Mouse (Mus musculus) megakaryocyte, embryonic 14.5 days (primary cell): Measurements from ENCODE around the gene Ankrd53. TPM values are rescaled to one million over a fixed set of nuclear protein-coding genes. Genes with fewer than 3 reads are reported as not detected.

Experiments
- H3K27me3 ChIP-seq: replicated peaks from 2 replicates; pipeline ENCODE3; 2012; ENCODE audit warnings: inconsistent platforms
- H3K36me3 ChIP-seq: replicated peaks from 2 replicates; pipeline ENCODE3; 2012; ENCODE audit warnings: low read length, inconsistent platforms, mixed read lengths
- H3K4me1 ChIP-seq: 2 replicates; pipeline ENCODE4 v1.6.1; 2012; ENCODE audit warnings: inconsistent platforms
- H3K4me3 ChIP-seq: replicated peaks from 2 replicates; pipeline ENCODE3; 2012; ENCODE audit warnings: moderate library complexity, mild to moderate bottlenecking, inconsistent platforms
- H3K9me3 ChIP-seq: 2 replicates; pipeline ENCODE4 v1.6.1; 2012; ENCODE audit warnings: inconsistent platforms
- FLI1 ChIP-seq: IDR thresholded peaks from 2 replicates; pipeline ENCODE4 v1.6.1; 2012; ENCODE audit warnings: low read length, inconsistent platforms, mixed read lengths
- GATA1 ChIP-seq: IDR thresholded peaks from 3 replicates; pipeline ENCODE4 v1.6.1; 2012; ENCODE audit warnings: mixed read lengths, low read length, inconsistent platforms, borderline replicate concordance
- polyA plus RNA-seq: library from polyadenylated mRNA; stranded (reverse); fragments of >175 nt; gene quantifications from 2 replicates; pipeline ENCODE4 v1.2.3, GENCODE M21; 2012; ENCODE audit warnings: low replicate concordance; ENCODE audit not compliant: insufficient read depth

The Ankrd53 gene
- not detected in 2 replicates for polyA plus RNA-seq

DNA sequence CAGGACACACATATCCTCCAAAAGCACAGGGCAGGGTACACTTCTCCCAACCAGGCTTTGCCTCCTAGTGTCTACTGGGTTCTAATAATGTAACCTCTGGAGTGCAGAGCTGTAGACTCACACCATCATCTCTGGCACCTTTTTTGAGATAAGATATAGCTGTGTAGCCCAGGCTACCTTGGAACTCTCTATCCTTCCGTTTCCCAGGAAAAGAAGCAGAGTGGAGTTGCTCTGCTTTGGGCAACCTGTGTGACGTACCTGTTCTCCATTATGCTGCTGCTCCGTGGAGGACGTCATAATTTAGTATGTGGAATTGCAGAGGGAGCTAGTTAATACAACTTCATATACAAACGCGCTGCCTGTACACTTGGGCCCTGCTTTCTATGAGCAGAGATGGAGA is at the start of gene Ankrd53:
TSS of gene Ankrd53 (plus strand) at position 301 of the 400 bp plus-strand sequence.
- H3K4me1 ChIP-seq = peaks cover 16% of the 10 kb centered on the region
- peaks cover 18% of the 10 kb centered on the region for H3K36me3 ChIP-seq
- peak within 1 kb of the TSS; percentile 51 for H3K4me3 ChIP-seq
- no peaks in the 10 kb centered on the region for H3K9me3 ChIP-seq
- H3K27me3 ChIP-seq = peaks cover 67% of the 10 kb centered on the region
- TF ChIP-seq FLI1 (no peak), GATA1 (no peak)

DNA sequence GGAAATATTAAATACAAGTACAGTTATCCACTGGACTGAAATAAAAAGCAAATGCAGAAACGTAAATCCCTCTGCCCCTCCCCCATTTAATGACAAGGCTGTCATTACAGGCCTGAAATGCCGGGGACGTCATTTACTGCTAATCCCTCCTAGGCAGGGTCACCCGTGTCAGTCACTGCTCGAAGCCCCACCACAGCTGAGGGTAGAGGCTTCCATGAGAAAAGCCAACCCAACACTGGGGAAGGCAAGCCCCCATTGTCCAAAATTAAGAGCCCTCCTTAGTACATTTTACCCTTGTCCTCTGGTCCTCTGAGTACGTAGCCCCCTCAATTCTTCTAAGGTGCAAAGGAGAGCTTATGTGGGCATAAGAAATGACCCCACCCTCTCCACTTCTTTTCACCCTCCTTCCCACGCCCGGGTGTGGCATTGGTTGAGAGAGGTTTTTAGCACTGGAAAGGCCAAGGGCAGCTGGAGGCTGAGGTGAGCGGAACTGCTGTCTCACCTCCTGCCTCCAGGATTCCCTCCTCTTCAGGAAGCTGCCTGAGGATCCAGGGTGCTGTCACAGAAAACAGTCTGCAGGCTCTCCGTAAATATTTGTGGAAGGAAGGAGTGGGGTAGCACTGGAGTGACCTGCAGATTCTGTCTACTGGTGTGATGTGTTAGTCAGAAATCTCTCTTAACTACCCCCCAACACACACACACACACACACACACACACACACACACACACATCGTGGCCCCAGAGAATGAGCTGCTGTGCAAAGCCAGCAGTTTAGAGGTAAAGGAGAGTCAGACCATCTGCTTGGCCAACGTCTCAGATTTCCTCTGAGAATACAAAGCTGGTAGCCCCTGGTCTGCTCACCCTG is 48.9 kb upstream of the Ankrd53 start:
- peaks cover 98% of the 10 kb centered on the region for H3K27me3 ChIP-seq
- TF ChIP-seq GATA1 = no peak
- no peak for TF ChIP-seq FLI1
- H3K36me3 ChIP-seq = no peaks in the 10 kb centered on the region
- peaks cover 58% of the 10 kb centered on the region for H3K4me1 ChIP-seq
- no peaks in the 10 kb centered on the region for H3K9me3 ChIP-seq
- no peak overlapping the region for H3K4me3 ChIP-seq

DNA sequence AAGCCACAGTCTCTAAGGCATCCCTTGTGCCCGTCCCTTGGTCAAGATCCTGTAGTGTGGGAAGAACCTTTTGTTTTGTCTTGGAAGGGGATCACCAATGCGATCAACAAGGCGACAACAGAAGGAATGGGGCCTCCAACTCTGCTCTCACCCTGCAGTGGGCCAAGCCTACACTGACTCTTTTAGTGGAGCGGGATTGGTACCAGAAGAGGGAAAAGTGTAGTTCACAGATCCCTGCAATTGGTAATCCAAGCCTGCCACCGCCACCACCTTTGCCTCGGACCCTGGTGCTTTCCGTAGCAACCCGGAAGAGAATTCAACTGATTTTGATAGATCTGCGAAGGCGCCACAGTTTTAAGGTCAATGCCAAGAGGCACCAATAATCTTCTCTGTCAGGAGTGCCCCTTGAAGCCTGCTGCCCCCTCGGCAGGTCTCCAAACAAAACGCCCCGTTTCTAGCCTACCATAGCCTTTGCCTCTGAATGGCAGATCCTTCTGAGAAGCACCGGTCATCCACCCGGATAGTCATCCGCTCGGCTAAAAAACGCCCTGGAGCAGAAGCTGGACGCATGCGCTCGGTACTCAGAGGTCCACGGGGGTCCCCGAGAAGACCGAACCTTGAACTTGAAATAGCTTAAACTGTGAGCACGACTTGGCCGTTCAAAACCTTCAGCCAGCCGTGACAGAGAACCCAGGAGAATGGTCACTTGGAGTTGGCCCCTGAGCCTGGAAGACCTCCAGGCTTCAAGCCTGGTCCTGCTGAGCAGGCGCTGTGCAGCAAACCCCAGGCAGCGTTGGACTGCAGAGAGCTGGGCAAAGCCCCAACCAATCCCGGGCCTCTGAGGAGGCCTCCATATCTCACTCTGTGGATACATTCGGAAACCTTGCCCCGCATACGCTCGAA is 48.0 kb upstream of the Ankrd53 start:
- Histone ChIP-seq H3K27me3 (peaks cover 97% of the 10 kb centered on the region), H3K4me3 (peak overlapping the region; percentile 51), H3K4me1 (peaks cover 58% of the 10 kb centered on the region), H3K9me3 (no peaks in the 10 kb centered on the region), H3K36me3 (no peaks in the 10 kb centered on the region)
- TF ChIP-seq GATA1 (no peak), FLI1 (no peak)

DNA sequence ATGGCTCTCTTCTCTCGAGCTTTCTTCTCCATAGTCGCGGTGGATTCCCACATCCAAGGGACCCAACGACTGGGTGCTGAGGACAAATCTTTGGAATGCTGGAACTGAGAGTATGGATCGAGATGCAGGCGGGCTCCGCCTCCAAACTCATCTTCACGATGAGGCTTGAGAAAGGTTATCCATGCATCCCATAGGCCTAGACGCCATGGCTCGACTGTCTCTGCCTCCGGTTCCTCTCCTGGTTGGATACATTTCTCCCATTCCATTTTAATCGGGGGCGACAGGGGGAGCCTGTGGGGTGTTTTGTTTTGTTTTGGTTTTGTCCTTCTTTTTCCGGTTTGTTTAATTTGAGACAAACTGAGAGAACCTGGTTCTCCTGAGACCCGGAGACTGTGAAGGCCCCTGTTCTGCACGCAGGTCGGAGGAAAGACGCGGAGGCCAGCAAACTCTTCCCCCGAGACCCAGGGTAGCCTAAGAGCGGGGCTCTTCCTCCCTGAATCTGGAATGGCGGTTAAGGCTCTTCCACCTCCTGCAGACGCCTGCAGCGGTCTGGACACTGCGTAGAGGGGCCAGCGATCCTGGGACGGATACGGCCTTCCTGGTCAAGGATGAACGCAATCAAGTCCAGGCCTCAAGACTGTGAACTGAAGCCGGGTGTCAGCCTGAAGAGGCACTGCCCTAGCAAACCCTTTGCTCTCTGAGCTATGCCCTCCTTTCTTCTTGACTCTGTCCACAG is 46.8 kb upstream of the Ankrd53 start:
- no peaks in the 10 kb centered on the region for H3K36me3 ChIP-seq
- H3K9me3 ChIP-seq = no peaks in the 10 kb centered on the region
- H3K4me3 ChIP-seq = peak overlapping the region; percentile 85
- TF ChIP-seq GATA1 (no peak), FLI1 (no peak)
- peaks cover 53% of the 10 kb centered on the region for H3K4me1 ChIP-seq
- peaks cover 96% of the 10 kb centered on the region for H3K27me3 ChIP-seq

DNA sequence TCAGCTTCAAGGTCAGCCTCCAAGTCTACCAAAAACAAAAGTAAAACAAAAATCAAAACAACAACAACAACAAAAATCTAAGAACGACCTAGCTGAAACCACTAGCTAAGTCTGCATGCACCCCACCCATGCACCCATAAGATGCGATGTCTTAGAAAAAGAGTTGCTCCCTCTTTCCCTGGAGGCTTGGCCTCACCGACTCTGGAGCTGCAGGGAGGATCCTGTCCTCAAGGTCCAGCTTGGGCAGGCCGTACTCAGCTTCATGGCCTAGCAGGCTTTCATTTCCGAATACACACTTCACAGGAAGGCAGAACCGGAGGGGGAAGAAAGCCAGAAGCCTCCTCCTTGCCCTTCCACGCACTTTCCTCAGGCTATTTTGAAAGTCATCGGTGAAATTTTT is 45.4 kb upstream of the Ankrd53 start:
- TF ChIP-seq GATA1 (no peak), FLI1 (no peak)
- Histone ChIP-seq H3K36me3 (no peaks in the 10 kb centered on the region), H3K4me1 (peaks cover 49% of the 10 kb centered on the region), H3K27me3 (peaks cover 96% of the 10 kb centered on the region), H3K4me3 (peak overlapping the region; percentile 38), H3K9me3 (no peaks in the 10 kb centered on the region)

DNA sequence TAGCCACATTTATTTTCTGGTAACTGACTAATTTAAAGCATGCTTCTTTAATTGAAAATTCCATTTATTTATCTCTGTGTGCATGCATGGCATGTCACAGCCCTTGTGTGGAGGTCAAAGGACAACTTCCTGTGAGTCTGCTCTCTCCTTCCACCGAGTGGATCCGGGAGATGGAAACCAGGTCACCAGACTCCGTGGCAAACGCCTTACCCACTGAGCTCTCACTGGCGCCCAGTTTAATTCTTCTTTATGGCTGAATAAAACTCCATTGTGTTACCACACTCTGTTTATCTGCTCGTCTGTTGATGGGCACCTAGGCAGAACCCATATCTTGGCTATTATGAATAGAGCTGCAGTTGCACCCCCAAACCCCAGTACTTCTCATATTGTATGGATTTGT is 39.9 kb upstream of the Ankrd53 start:
- H3K27me3 ChIP-seq = peaks cover 74% of the 10 kb centered on the region
- no peaks in the 10 kb centered on the region for H3K36me3 ChIP-seq
- peaks cover 12% of the 10 kb centered on the region for H3K9me3 ChIP-seq
- TF ChIP-seq FLI1 (no peak), GATA1 (no peak)
- H3K4me1 ChIP-seq = peaks cover 16% of the 10 kb centered on the region
- peak overlapping the region; percentile 42 for H3K4me3 ChIP-seq

DNA sequence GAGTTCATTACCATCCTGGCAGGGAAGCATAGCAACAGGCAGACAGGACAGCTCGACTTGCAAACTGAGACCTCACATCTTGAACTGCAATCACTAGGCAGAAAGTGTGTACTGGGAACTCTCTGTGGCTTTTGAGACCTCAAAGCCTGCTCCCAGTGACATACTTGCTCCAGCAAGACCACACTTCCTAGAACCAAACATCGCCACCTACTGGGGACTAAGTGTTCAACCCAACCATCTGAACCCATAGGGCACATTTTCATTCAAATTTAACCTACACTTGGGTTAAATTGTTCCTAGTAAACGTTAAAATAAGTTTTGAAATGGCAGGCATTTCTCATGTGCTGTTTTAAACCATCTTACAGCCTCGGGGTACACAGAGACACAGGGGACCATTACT is 35.3 kb upstream of the Ankrd53 start:
- no peak for TF ChIP-seq GATA1
- TF ChIP-seq FLI1 = no peak
- 0 out of 2 replicates have a peak, but pooled peaks cover 5% of the 10 kb centered on the region for H3K4me1 ChIP-seq
- H3K4me3 ChIP-seq = no peak overlapping the region
- H3K27me3 ChIP-seq = peaks cover 56% of the 10 kb centered on the region
- peaks cover 19% of the 10 kb centered on the region for H3K9me3 ChIP-seq
- H3K36me3 ChIP-seq = no peaks in the 10 kb centered on the region

DNA sequence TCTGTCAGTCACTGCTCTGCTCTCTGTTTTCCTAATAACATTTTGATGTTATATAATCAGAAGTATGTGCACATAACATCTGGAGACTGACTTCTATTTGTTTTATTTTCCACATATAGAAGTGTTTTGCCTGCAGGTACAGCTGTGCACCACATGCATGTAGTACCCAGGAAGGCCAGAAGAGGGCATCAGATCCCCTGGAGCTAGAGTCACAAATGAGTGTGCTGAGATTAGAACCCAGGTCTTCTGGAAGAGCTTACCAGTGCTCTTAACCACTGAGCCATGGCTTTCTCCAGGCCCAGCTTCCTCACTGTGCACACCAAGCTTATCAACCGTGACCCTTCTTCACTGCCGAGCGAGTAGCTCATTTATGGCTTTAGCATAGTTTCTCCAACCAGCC is 34.0 kb upstream of the Ankrd53 start:
- Histone ChIP-seq H3K36me3 (no peaks in the 10 kb centered on the region), H3K4me3 (no peak overlapping the region), H3K4me1 (no peaks in the 10 kb centered on the region), H3K9me3 (peaks cover 26% of the 10 kb centered on the region), H3K27me3 (peaks cover 54% of the 10 kb centered on the region)
- no peak for TF ChIP-seq GATA1
- TF ChIP-seq FLI1 = no peak

DNA sequence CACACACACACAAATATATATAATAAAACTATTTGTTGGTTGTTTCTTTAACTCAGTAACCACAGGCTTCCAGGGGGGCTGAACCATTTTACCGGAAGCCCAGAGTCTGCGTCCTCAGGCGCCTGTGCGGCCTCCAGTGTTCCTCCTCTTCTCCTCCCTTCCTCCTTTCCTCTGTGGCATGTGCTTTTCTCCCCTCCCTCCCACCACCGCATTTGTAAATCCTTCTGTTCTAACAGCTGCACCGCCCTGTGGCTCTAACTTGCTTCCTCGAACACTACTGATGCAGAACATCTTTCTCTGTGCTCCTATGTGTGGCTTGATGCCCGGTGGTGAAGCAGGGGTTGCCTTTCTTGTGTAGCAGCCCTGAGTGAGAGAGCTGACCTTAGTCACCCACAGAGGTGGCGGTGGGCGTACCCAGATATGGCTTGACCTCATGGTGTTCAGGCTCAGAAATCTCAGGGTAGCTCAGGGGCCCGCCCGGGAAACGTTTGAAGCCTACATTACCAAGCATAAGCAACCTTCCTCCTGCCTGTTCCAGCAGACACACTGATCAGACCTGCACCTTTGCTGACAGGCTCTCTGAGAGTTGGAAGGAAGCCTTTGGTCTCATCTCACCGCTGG is 33.0 kb upstream of the Ankrd53 start:
- Histone ChIP-seq H3K9me3 (peaks cover 35% of the 10 kb centered on the region), H3K36me3 (no peaks in the 10 kb centered on the region), H3K27me3 (peaks cover 55% of the 10 kb centered on the region), H3K4me3 (no peak overlapping the region), H3K4me1 (no peaks in the 10 kb centered on the region)
- TF ChIP-seq FLI1 = no peak
- TF ChIP-seq GATA1 = no peak
